Mouse (Mus musculus) A20 (cell line): ENCODE measurements around the gene Tmem95.
"Not testable (repeated sequence)": the region's sequence is repeated elsewhere in the genome, so short reads cannot be mapped to it uniquely, and the experiment has no call there.

ENCODE experiments used
- DNase-seq: peaks from one replicate; pipeline ENCODE4 v3.0.0-alpha.2; 2011; ENCODE audit warnings: low read depth, low spot score

Gene Tmem95

GRCm38 (mm10) chr11:69880853-69881603 lies 3.2 kb upstream of the Tmem95 start, which contains the start of gene Kctd11:
Gene Kctd11 (minus strand): TSS chr11:69881406.
- DNase-seq = peak; percentile 94

GRCm38 (mm10) chr11:69880506-69880852 lies 2.7 kb upstream of the Tmem95 start:
- DNase-seq = peak; percentile 88

- DNase-seq = no peak
These were observed 1.9 kb upstream of the Tmem95 start for GRCm38 (mm10) chr11:69879711-69880110.

- DNase-seq = no peak
These were observed 1.1 kb upstream of the Tmem95 start for GRCm38 (mm10) chr11:69878952-69879351.

- no peak for DNase-seq
These were observed 581 bp upstream of the Tmem95 start for GRCm38 (mm10) chr11:69878399-69878798.

- peak; percentile 91 for DNase-seq
These were observed 951 bp downstream of the Tmem95 start for GRCm38 (mm10) chr11:69876867-69877266.

GRCm38 (mm10) chr11:69876186-69876585 lies 1.6 kb downstream of the Tmem95 start:
- peak; percentile 28 for DNase-seq

- DNase-seq = no peak
These were observed 5.4 kb downstream of the Tmem95 start for GRCm38 (mm10) chr11:69872451-69872850.

GRCm38 (mm10) chr11:69871822-69872221 lies 6.0 kb downstream of the Tmem95 start:
- DNase-seq = peak; percentile 47

- DNase-seq = no peak
These were observed 7.3 kb downstream of the Tmem95 start for GRCm38 (mm10) chr11:69870289-69871069.

GRCm38 (mm10) chr11:69867335-69867734 lies 10.5 kb downstream of the Tmem95 start:
- DNase-seq = no peak

- no peak for DNase-seq
These were observed 12.3 kb downstream of the Tmem95 start for GRCm38 (mm10) chr11:69865561-69865960.

- DNase-seq = no peak
These were observed 13.5 kb downstream of the Tmem95 start for GRCm38 (mm10) chr11:69864138-69864860.

- DNase-seq = not testable (repeated sequence)
These were observed 14.1 kb downstream of the Tmem95 start for GRCm38 (mm10) chr11:69863729-69864128.

GRCm38 (mm10) chr11:69858113-69858998 lies 19.5 kb downstream of the Tmem95 start, which contains the start of gene Tnk1:
Gene Tnk1 (minus strand): TSS chr11:69858730.
- no peak for DNase-seq

GRCm38 (mm10) chr11:69855347-69855746 lies 22.5 kb downstream of the Tmem95 start:
- peak; percentile 67 for DNase-seq

GRCm38 (mm10) chr11:69854680-69855079 lies 23.1 kb downstream of the Tmem95 start:
- DNase-seq = no peak

GRCm38 (mm10) chr11:69853994-69854393 lies 23.8 kb downstream of the Tmem95 start:
- no peak for DNase-seq

GRCm38 (mm10) chr11:69850754-69851153 lies 27.1 kb downstream of the Tmem95 start:
- no peak for DNase-seq

- DNase-seq = no peak
These were observed 27.9 kb downstream of the Tmem95 start for GRCm38 (mm10) chr11:69849884-69850283.

GRCm38 (mm10) chr11:69849128-69849527 lies 28.7 kb downstream of the Tmem95 start:
- DNase-seq = no peak
